Mouse (Mus musculus): Measurements from ENCODE around the gene Hsp90b1. TPM values are rescaled to one million over a fixed set of nuclear protein-coding genes. Genes with fewer than 3 reads are reported as not detected.

Hsp90b1 gene
- polyA plus RNA-seq, 1 experiment from 2014 or later: 488 TPM

DNA sequence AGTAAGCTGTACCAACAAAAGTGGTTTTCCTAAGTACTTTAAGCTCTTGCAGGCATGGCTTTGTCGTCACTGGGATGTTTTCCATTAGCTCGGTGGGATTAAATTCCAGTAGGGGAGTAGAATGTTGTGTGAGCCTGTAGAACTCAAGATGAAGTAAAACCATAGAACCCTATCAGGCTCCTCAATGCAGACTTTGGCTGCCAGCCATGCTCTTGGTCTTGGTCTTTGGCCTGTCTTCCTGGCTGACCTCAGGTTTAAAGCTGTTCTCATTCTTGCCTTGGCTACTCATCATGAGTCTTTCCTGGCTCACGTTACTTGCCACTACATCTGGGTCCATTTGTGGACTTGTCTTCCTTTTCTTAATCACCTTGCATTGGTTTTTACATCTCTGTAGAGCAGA is 6.8 kb upstream of the Hsp90b1 start:
- WGBS (ENCODE audit: insufficient replicate concordance): 68% methylated on average over 3 of the region's 3 CpGs

DNA sequence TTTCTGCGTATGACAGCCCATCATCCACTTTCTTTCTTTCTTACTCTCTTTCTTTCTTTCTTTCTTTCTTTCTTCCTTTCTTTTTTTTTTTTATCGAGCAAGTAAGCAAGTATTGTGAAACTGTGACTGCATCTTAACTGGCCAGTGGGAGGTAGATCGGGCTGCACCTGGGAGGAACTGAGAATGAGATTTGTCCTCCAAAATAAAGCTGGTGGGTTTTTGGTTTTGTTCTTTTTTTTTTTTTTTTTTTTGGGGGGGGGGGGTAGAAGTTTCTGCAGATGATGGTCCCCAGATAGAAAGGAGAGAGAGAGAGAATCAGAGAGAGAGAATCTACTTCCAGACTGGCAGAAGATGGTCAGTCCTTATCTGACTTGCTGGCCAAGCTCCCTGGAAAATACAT is 1.8 kb upstream of the Hsp90b1 start:
- Histone ChIP-seq H3K4me2 (peak overlapping the region; percentile 79), H3K9me3 (replicated peaks; ENCODE audit: control insufficient read depth, low read length) (no peaks in the 10 kb centered on the region), H3K4me1 (ENCODE audit: control insufficient read depth, insufficient read depth, low read length) (peaks cover 20% of the 10 kb centered on the region), H3K9ac (ENCODE audit: low read depth, low read length) (no peak overlapping the region), H3K36me3 (ENCODE audit: control insufficient read depth, insufficient read depth, low read length) (peaks cover 6% of the 10 kb centered on the region), H3K4me3 (ENCODE audit: low read depth, low read length) (no peak overlapping the region), H3K27me3 (ENCODE audit: control insufficient read depth, insufficient read depth, low read length) (no peaks in the 10 kb centered on the region), H3K27ac (ENCODE audit: low read depth, low read length) (no peak overlapping the region)
- 81% methylated on average over 3 of the region's 3 CpGs for WGBS (ENCODE audit: insufficient replicate concordance)
- ATAC-seq (replicated peaks; ENCODE audit: insufficient number of reproducible peaks, low FRiP score, low TSS enrichment): no peak

More for the DNA sequence above, 6.8 kb upstream of the Hsp90b1 start:
- ATAC-seq (replicated peaks; ENCODE audit: insufficient number of reproducible peaks, low FRiP score, low TSS enrichment): no peak
- no peak overlapping the region for H3K9ac ChIP-seq (ENCODE audit: low read depth, low read length)
- H3K4me3 ChIP-seq (ENCODE audit: low read depth, low read length): no peak overlapping the region
- no peak overlapping the region for H3K27ac ChIP-seq (ENCODE audit: low read depth, low read length)
- no peak overlapping the region for H3K4me2 ChIP-seq
- H3K4me1 ChIP-seq (ENCODE audit: control insufficient read depth, insufficient read depth, low read length): no peaks in the 10 kb centered on the region
- H3K36me3 ChIP-seq (ENCODE audit: control insufficient read depth, insufficient read depth, low read length): no peaks in the 10 kb centered on the region
- no peaks in the 10 kb centered on the region for H3K9me3 ChIP-seq (replicated peaks; ENCODE audit: control insufficient read depth, low read length)
- H3K27me3 ChIP-seq (ENCODE audit: control insufficient read depth, insufficient read depth, low read length): no peaks in the 10 kb centered on the region

DNA sequence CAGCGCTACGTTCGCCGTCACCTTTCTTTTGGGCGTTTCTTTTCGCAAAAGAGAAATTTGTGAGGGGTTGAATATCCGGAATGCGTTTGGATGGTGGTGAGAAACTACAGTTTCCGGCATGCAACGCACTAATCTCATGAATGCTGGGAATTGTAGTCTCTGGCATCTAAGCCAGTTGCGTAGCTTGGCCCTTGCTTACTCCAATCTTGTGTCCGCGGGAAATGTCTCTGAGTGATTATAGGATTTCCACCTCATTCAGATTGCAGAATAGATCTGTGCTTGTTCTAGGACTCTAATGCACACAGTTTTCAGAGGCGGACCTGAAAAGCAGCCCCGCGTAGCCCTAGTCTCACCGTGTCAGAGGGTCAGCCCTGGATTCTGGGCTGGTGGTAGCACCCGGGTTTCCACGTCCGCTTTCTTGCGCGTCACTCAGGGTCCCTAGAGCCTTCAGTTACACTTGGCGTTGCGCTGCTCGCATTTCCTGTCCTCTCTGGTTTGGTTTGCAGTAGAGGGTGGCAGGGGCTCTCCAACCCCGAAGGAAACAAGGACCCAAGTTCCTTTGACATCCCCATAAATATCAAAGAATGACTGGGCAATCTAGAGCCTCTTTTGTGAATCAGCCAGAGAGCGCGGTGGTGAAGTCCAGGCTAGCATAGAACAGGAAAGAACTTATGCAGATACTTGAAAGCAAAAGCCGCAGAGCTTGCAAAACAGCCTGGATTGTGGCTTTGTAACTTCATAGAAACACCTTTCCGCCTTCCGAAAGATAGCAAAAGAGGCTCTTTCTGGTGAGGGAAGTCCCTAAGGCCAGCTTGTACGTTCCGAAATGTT is 828 bp upstream of the Hsp90b1 start:
- H3K4me1 ChIP-seq (ENCODE audit: control insufficient read depth, insufficient read depth, low read length): peaks cover 28% of the 10 kb centered on the region
- H3K4me3 ChIP-seq (ENCODE audit: low read depth, low read length): peak overlapping the region; percentile 88
- peak overlapping the region; percentile 99 for H3K9ac ChIP-seq (ENCODE audit: low read depth, low read length)
- peak; percentile 84 for ATAC-seq (replicated peaks; ENCODE audit: insufficient number of reproducible peaks, low FRiP score, low TSS enrichment)
- H3K27me3 ChIP-seq (ENCODE audit: control insufficient read depth, insufficient read depth, low read length): no peaks in the 10 kb centered on the region
- peak overlapping the region; percentile 79 for H3K4me2 ChIP-seq
- H3K9me3 ChIP-seq (replicated peaks; ENCODE audit: control insufficient read depth, low read length): no peaks in the 10 kb centered on the region
- peaks cover 14% of the 10 kb centered on the region for H3K36me3 ChIP-seq (ENCODE audit: control insufficient read depth, insufficient read depth, low read length)
- H3K27ac ChIP-seq (ENCODE audit: low read depth, low read length): peak overlapping the region; percentile 93
- 4% methylated on average over 33 of the region's 33 CpGs for WGBS (ENCODE audit: insufficient replicate concordance)

DNA sequence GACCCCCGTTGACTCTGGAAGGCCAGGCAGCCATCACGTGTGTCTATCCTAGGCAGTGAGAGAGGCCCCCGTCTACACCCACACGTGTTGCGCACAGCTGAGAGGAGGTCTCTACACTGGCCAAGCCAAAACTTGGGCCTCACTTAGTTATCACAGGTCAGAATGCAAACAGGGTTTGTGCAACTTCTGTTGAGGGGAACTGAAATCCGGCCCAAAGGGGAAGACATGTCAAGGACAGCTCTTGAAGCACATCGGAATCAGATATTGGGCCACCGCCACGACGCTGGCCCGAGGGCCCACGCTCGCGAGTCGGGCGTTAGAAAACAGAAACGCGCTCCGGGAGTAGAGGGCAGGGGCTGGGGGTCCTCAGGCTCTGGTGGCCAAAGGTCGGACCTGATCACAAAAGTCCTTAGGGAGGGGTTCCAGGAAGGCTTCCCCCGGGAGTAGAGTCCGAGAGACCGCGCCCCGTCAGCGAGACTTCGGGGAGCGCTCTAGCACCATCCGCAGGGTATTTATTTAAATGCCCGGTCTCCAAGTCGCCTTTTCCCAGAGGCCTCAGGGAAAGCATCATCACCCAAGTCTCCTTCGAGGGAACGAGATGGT is 619 bp downstream of the Hsp90b1 start:
- under 1% methylated on average over 33 of the region's 33 CpGs for WGBS (ENCODE audit: insufficient replicate concordance)
- Histone ChIP-seq H3K9ac (ENCODE audit: low read depth, low read length) (peak overlapping the region; percentile 99), H3K27me3 (ENCODE audit: control insufficient read depth, insufficient read depth, low read length) (no peaks in the 10 kb centered on the region), H3K4me2 (peak overlapping the region; percentile 80), H3K4me1 (ENCODE audit: control insufficient read depth, insufficient read depth, low read length) (peaks cover 39% of the 10 kb centered on the region), H3K4me3 (ENCODE audit: low read depth, low read length) (peak overlapping the region; percentile 88), H3K36me3 (ENCODE audit: control insufficient read depth, insufficient read depth, low read length) (peaks cover 25% of the 10 kb centered on the region), H3K27ac (ENCODE audit: low read depth, low read length) (peak overlapping the region; percentile 93), H3K9me3 (replicated peaks; ENCODE audit: control insufficient read depth, low read length) (no peaks in the 10 kb centered on the region)
- no peak for ATAC-seq (replicated peaks; ENCODE audit: insufficient number of reproducible peaks, low FRiP score, low TSS enrichment)

DNA sequence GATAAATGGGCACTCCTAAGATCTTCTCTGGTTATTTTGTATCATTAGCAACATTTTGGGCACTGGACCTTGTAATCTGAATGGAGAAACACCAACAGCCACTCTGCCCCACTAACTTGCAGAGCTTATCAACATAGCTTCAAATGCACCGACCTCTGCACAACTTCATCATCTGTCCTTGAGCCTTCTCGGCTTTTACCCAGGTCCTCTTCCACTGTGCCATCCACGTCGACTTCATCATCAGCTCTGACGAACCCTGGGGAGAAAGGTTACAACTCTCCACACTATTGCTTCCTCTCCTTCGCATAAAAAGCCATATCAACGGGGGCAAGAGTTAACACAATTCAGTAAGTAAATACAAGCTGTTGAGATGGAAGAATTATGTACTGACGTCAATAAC is 1.2 kb downstream of the Hsp90b1 start:
- H3K4me1 ChIP-seq (ENCODE audit: control insufficient read depth, insufficient read depth, low read length): peaks cover 44% of the 10 kb centered on the region
- H3K9ac ChIP-seq (ENCODE audit: low read depth, low read length): peak overlapping the region; percentile 99
- H3K36me3 ChIP-seq (ENCODE audit: control insufficient read depth, insufficient read depth, low read length): peaks cover 30% of the 10 kb centered on the region
- H3K4me2 ChIP-seq: peak overlapping the region; percentile 80
- 5% methylated on average over 8 of the region's 8 CpGs for WGBS (ENCODE audit: insufficient replicate concordance)
- no peaks in the 10 kb centered on the region for H3K27me3 ChIP-seq (ENCODE audit: control insufficient read depth, insufficient read depth, low read length)
- peak overlapping the region; percentile 88 for H3K4me3 ChIP-seq (ENCODE audit: low read depth, low read length)
- ATAC-seq (replicated peaks; ENCODE audit: insufficient number of reproducible peaks, low FRiP score, low TSS enrichment): no peak
- no peaks in the 10 kb centered on the region for H3K9me3 ChIP-seq (replicated peaks; ENCODE audit: control insufficient read depth, low read length)
- H3K27ac ChIP-seq (ENCODE audit: low read depth, low read length): peak overlapping the region; percentile 17; the same call in 1 of the 2 replicates

DNA sequence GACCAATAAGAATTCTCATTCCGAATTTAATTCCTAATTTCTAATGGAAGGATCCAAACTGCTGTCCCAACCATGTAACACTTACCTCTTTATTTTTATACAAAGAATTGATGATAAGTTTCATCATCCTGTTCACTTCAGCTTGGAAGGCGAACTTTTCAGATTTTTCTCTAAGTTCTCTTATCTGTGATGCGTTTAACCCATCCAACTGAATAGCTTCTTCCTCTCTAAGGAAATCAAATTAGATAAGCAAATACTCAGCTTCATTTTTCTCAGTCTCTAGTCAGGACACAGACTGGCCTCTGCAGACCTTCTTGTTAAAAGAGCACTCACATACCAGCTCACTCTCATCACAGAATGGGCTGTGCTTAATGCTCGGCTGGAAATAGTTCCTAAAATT is 1.9 kb downstream of the Hsp90b1 start:
- Histone ChIP-seq H3K27ac (ENCODE audit: low read depth, low read length) (no peak overlapping the region), H3K4me2 (peak overlapping the region; percentile 80), H3K4me3 (ENCODE audit: low read depth, low read length) (peak overlapping the region; percentile 88), H3K9ac (ENCODE audit: low read depth, low read length) (peak overlapping the region; percentile 99), H3K9me3 (replicated peaks; ENCODE audit: control insufficient read depth, low read length) (no peaks in the 10 kb centered on the region), H3K27me3 (ENCODE audit: control insufficient read depth, insufficient read depth, low read length) (no peaks in the 10 kb centered on the region), H3K4me1 (ENCODE audit: control insufficient read depth, insufficient read depth, low read length) (peaks cover 44% of the 10 kb centered on the region), H3K36me3 (ENCODE audit: control insufficient read depth, insufficient read depth, low read length) (peaks cover 35% of the 10 kb centered on the region)
- WGBS (ENCODE audit: insufficient replicate concordance): 59% methylated on average over 4 of the region's 4 CpGs
- no peak for ATAC-seq (replicated peaks; ENCODE audit: insufficient number of reproducible peaks, low FRiP score, low TSS enrichment)

DNA sequence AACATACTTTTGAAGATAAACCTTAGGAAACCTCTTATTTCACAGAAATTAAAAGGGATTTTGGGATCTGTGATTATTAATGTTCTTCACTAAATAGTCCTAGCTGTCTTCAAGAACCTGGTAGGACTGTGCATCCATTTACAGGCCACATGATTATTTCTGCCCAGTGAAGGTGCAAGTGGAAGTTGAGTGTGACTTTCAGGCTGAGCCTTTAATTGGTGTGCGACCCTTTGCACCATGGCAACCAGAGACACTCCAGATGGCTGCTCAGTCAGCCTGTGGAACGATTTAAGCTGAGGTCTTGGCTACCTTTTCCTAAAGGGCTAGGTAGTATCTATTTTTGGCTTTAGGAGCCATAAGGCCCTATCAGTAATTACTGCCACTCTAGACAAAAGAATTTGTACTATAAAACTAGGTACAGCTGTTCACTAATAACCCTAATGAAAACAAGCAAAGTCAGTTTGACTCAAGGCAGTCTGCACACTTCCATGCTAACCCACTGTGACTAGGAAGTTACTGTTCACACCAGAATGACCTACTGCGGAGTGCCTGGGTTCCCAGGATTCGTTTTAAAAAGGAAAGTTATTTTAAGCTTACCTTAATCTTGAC is 2.9 kb downstream of the Hsp90b1 start:
- Histone ChIP-seq H3K27ac (ENCODE audit: low read depth, low read length) (no peak overlapping the region), H3K4me1 (ENCODE audit: control insufficient read depth, insufficient read depth, low read length) (peaks cover 44% of the 10 kb centered on the region), H3K4me2 (peak overlapping the region; percentile 80), H3K36me3 (ENCODE audit: control insufficient read depth, insufficient read depth, low read length) (peaks cover 45% of the 10 kb centered on the region), H3K27me3 (ENCODE audit: control insufficient read depth, insufficient read depth, low read length) (no peaks in the 10 kb centered on the region), H3K9me3 (replicated peaks; ENCODE audit: control insufficient read depth, low read length) (no peaks in the 10 kb centered on the region), H3K9ac (ENCODE audit: low read depth, low read length) (peak overlapping the region; percentile 49; the same call in 1 of the 2 replicates), H3K4me3 (ENCODE audit: low read depth, low read length) (no peak overlapping the region)
- 41% methylated on average over 4 of the region's 4 CpGs for WGBS (ENCODE audit: insufficient replicate concordance)
- ATAC-seq (replicated peaks; ENCODE audit: insufficient number of reproducible peaks, low FRiP score, low TSS enrichment): no peak

DNA sequence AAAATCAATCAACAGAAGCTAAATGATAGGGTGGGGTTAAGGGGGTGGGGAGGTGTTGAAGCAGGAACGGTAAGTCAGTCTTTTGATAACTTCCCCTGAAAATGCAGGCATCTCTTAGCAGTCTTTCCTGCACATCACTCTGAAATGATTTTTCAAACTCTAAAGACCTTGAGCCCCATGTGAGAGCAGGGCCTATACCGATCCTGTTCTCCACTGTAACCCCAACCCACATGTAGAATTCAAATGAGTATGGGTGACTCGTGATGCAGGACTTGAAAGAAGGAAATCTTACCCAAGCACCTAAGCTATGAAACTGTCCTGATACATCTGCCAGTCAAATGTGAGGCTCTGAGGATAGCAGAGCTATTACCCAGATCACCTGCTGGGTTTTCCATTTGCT is 4.3 kb downstream of the Hsp90b1 start:
- Histone ChIP-seq H3K4me1 (ENCODE audit: control insufficient read depth, insufficient read depth, low read length) (peaks cover 40% of the 10 kb centered on the region), H3K36me3 (ENCODE audit: control insufficient read depth, insufficient read depth, low read length) (peaks cover 47% of the 10 kb centered on the region), H3K4me3 (ENCODE audit: low read depth, low read length) (no peak overlapping the region), H3K9ac (ENCODE audit: low read depth, low read length) (no peak overlapping the region), H3K27me3 (ENCODE audit: control insufficient read depth, insufficient read depth, low read length) (no peaks in the 10 kb centered on the region), H3K9me3 (replicated peaks; ENCODE audit: control insufficient read depth, low read length) (no peaks in the 10 kb centered on the region), H3K27ac (ENCODE audit: low read depth, low read length) (no peak overlapping the region), H3K4me2 (peak overlapping the region; percentile 37)
- 58% methylated on average over 3 of the region's 3 CpGs for WGBS (ENCODE audit: insufficient replicate concordance)
- no peak for ATAC-seq (replicated peaks; ENCODE audit: insufficient number of reproducible peaks, low FRiP score, low TSS enrichment)

Data from heart, embryonic 11.5 days (tissue).